20 mouse cellular contexts compared by ENCODE assay signal in genomic region chr7:27532480-27533050, GRCm38 (mm10). TPM values are rescaled to one million over a fixed set of nuclear protein-coding genes. Genes with fewer than 3 reads are reported as not detected.
"Had no signal": no experiment of that assay in that cellular context is flagged by ENCODE, and none has a peak within 500 bp of the region (broad histone marks: within the 10 kb centered on the region; RNA-seq: fewer than 3 reads in every experiment).

No protein-coding gene starts in this region.

- H3K9me3 ChIP-seq: limb, embryonic 10.5 days; limb, embryonic 13.5 days; midbrain, embryonic 13.5 days had no signal

- H3K4me1 ChIP-seq: limb, embryonic 10.5 days; limb, embryonic 13.5 days; midbrain, embryonic 13.5 days had no signal

- H3K4me3 ChIP-seq: limb, embryonic 10.5 days; limb, embryonic 13.5 days; midbrain, embryonic 13.5 days had no signal

- ATAC-seq: intestine, embryonic 16.5 days; liver, postnatal 0 days; lung, postnatal 0 days; midbrain, embryonic 13.5 days had no signal

- H3K4me2 ChIP-seq: limb, embryonic 13.5 days; lung, embryonic 14.5 days; midbrain, embryonic 13.5 days had no signal

- H3K27me3 ChIP-seq: limb, embryonic 13.5 days; midbrain, embryonic 13.5 days had no signal

- H3K9ac ChIP-seq: limb, embryonic 13.5 days; liver, embryonic 14.5 days; liver, postnatal 0 days; lung, embryonic 14.5 days; midbrain, embryonic 13.5 days had no signal

- DNase-seq: kidney, adult 18-20 months; kidney, adult 9 months; kidney, postnatal 14 days; kidney, postnatal 4 days; layer of hippocampus, postnatal 36 days; liver, postnatal 0 days; lung, embryonic 14.5 days; thymus, adult 2 months; thymus, postnatal 14 days; thymus, postnatal 4 days had no signal

- H3K27ac ChIP-seq: limb, embryonic 10.5 days; limb, embryonic 13.5 days; liver, embryonic 14.5 days; macrophage; midbrain, embryonic 13.5 days had no signal

RNA-seq across cellular contexts. Expression of gene Hipk4, which starts 9.5 kb away (rescaled TPM):
- total RNA-seq: layer of hippocampus, postnatal 36 days; left cerebral cortex, postnatal 14 days; liver, adult 2 months; megakaryocyte, adult 5-6 weeks had no signal
- polyA plus RNA-seq: liver, adult 2 months had no signal

RNA-seq across cellular contexts. Expression of gene Prx, which starts 33.4 kb away (rescaled TPM):
- total RNA-seq: liver, adult 2 months had no signal
